Mouse (Mus musculus): ENCODE results near the gene Cyp4f39.
"Not testable (repeated sequence)": the region's sequence is repeated elsewhere in the genome, so short reads cannot be mapped to it uniquely, and the experiment has no call there.

Gene Cyp4f39

GRCm38 (mm10) chr17:32477204-32477603 is 24.7 kb downstream of the Cyp4f39 start:
- DNase-seq, result no peak

- DNase-seq, result no peak
These were observed 26.2 kb downstream of the Cyp4f39 start for GRCm38 (mm10) chr17:32478727-32479126.

- peak; percentile 7 for DNase-seq
These were observed 27.3 kb downstream of the Cyp4f39 start for GRCm38 (mm10) chr17:32479554-32480506.

GRCm38 (mm10) chr17:32481766-32482165 is 29.2 kb downstream of the Cyp4f39 start:
- no peak for DNase-seq

- DNase-seq, result peak; percentile 64
These were observed 30.7 kb downstream of the Cyp4f39 start for GRCm38 (mm10) chr17:32483200-32483599.

GRCm38 (mm10) chr17:32492349-32492980 is 39.9 kb downstream of the Cyp4f39 start:
- DNase-seq, result no peak

- peak; percentile 71 for DNase-seq
These were observed 42.1 kb downstream of the Cyp4f39 start for GRCm38 (mm10) chr17:32494601-32495000.

- not testable (repeated sequence) for DNase-seq
These were observed 48.0 kb downstream of the Cyp4f39 start for GRCm38 (mm10) chr17:32500511-32500910.

- DNase-seq, result no peak
These were observed 48.5 kb downstream of the Cyp4f39 start for GRCm38 (mm10) chr17:32501051-32501450.

- no peak for DNase-seq
These were observed 50.6 kb downstream of the Cyp4f39 start for GRCm38 (mm10) chr17:32503111-32503510.

- peak; percentile 12 for DNase-seq
These were observed 53.6 kb downstream of the Cyp4f39 start, which contains the start of gene Cyp4f17 for GRCm38 (mm10) chr17:32505851-32506728. TSS of gene Cyp4f17 (plus strand) at chr17:32506050.

- no peak for DNase-seq
These were observed 54.3 kb downstream of the Cyp4f39 start for GRCm38 (mm10) chr17:32506729-32507245.

- no peak for DNase-seq
These were observed 63.6 kb downstream of the Cyp4f39 start for GRCm38 (mm10) chr17:32516126-32516525.

GRCm38 (mm10) chr17:32521981-32522380 is 69.5 kb downstream of the Cyp4f39 start:
- no peak for DNase-seq

- DNase-seq, result no peak
These were observed 69.9 kb downstream of the Cyp4f39 start for GRCm38 (mm10) chr17:32522386-32522785.

GRCm38 (mm10) chr17:32522816-32523215 is 70.3 kb downstream of the Cyp4f39 start:
- no peak for DNase-seq

- peak; percentile 55 for DNase-seq
These were observed 71.4 kb downstream of the Cyp4f39 start for GRCm38 (mm10) chr17:32523895-32524294.

GRCm38 (mm10) chr17:32526341-32526740 is 73.8 kb downstream of the Cyp4f39 start:
- not testable (repeated sequence) for DNase-seq

GRCm38 (mm10) chr17:32527748-32528147 is 75.2 kb downstream of the Cyp4f39 start:
- no peak for DNase-seq

GRCm38 (mm10) chr17:32528408-32529337 is 76.2 kb downstream of the Cyp4f39 start:
- DNase-seq, result peak; percentile 93

- DNase-seq, result peak; percentile 69
These were observed 79.8 kb downstream of the Cyp4f39 start for GRCm38 (mm10) chr17:32532356-32532755.
